Mouse (Mus musculus) adrenal gland, adult 10 weeks (tissue): Measurements from ENCODE around the gene Npr2. TPM values are rescaled to one million over a fixed set of nuclear protein-coding genes. Genes with fewer than 3 reads are reported as not detected.

Experiments used
- polyA plus RNA-seq: library from polyadenylated mRNA; stranded (reverse); fragments of 350-450 nt; fragmentation: Illumina TruSeq; extraction: RNeasy Lipid Tissue Mini Kit (QIAGEN cat#74804); gene quantifications from one replicate; pipeline ENCODE4 v1.2.3, GENCODE M21; 2014; ENCODE audit warnings: low read depth, low replicate concordance

Npr2 gene
- polyA plus RNA-seq, result 9.6 TPM

GRCm38 (mm10) chr4:43631046-43631955 lies at the start of gene Npr2:
Npr2 (plus strand) TSS chr4:43631935.

GRCm38 (mm10) chr4:43584444-43585416 lies 47.0 kb upstream of the Npr2 start, which contains the start of gene Msmp:
Msmp (minus strand) TSS chr4:43584494.

GRCm38 (mm10) chr4:43653161-43654015 lies 21.7 kb downstream of the Npr2 start, which contains the start of gene Spag8:
Spag8 (minus strand) TSS chr4:43653594.

GRCm38 (mm10) chr4:43656339-43657109 lies 24.8 kb downstream of the Npr2 start, which contains the start of gene Hint2:
Hint2 (minus strand) TSS chr4:43656466.

GRCm38 (mm10) chr4:43668782-43669427 lies 37.2 kb downstream of the Npr2 start, which contains the start of the genes Tmem8b and Fam221b:
Tmem8b (plus strand) TSS chr4:43668971.
Fam221b (minus strand) TSS chr4:43669145.

GRCm38 (mm10) chr4:43700707-43701106 lies 69.0 kb downstream of the Npr2 start, which contains the start of gene Olfr70:
Olfr70 (minus strand) TSS chr4:43700807.

Other genes starting within 250 kb of the Npr2 start
- 0.87 TPM for gene Rusc2, start 250.0 kb upstream of the Npr2 start, polyA plus RNA-seq
- not detected for gene Fam166b, start 202.8 kb upstream of the Npr2 start, polyA plus RNA-seq
- gene Tesk1, start 190.0 kb upstream of the Npr2 start, polyA plus RNA-seq, result 0.58 TPM
- 1.6 TPM for gene Cd72, start 177.3 kb upstream of the Npr2 start, polyA plus RNA-seq
- not detected for gene Sit1, start 148.2 kb upstream of the Npr2 start, polyA plus RNA-seq
- gene Ccdc107, start 139.0 kb upstream of the Npr2 start, polyA plus RNA-seq, result 10.8 TPM
- gene Arhgef39, start 132.2 kb upstream of the Npr2 start, polyA plus RNA-seq, result 1.4 TPM
- gene Car9, start 125.0 kb upstream of the Npr2 start, polyA plus RNA-seq, result not detected
- gene Tpm2, start 108.2 kb upstream of the Npr2 start, polyA plus RNA-seq, result 13.8 TPM
- 30.6 TPM for gene Creb3, start 69.6 kb upstream of the Npr2 start, polyA plus RNA-seq
- 297 TPM for gene Tln1, start 69.2 kb upstream of the Npr2 start, polyA plus RNA-seq
- gene Rgp1, start 53.2 kb upstream of the Npr2 start, polyA plus RNA-seq, result 3.9 TPM
- 2.4 TPM for gene Gba2, start 53.1 kb upstream of the Npr2 start, polyA plus RNA-seq
- gene Msmp, start 47.4 kb upstream of the Npr2 start, polyA plus RNA-seq, result not detected
- gene Spag8, start 21.7 kb downstream of the Npr2 start, polyA plus RNA-seq, result not detected
- 3.3 TPM for gene Hint2, start 24.5 kb downstream of the Npr2 start, polyA plus RNA-seq
- 2.6 TPM for gene Tmem8b, start 37.0 kb downstream of the Npr2 start, polyA plus RNA-seq
- 0.17 TPM for gene Fam221b, start 37.2 kb downstream of the Npr2 start, polyA plus RNA-seq
- gene Olfr70, start 68.9 kb downstream of the Npr2 start, polyA plus RNA-seq, result not detected
- not detected for gene Olfr71, start 78.3 kb downstream of the Npr2 start, polyA plus RNA-seq
- gene Hrct1, start 95.3 kb downstream of the Npr2 start, polyA plus RNA-seq, result not detected
- 0.87 TPM for gene Spaar, start 98.1 kb downstream of the Npr2 start, polyA plus RNA-seq
- gene Olfr159, start 139.1 kb downstream of the Npr2 start, polyA plus RNA-seq, result not detected
- not detected for gene Olfr156, start 192.0 kb downstream of the Npr2 start, polyA plus RNA-seq
- not detected for gene Olfr157, start 208.3 kb downstream of the Npr2 start, polyA plus RNA-seq
- gene Olfr155, start 219.6 kb downstream of the Npr2 start, polyA plus RNA-seq, result not detected
- 22.4 TPM for gene Reck, start 243.6 kb downstream of the Npr2 start, polyA plus RNA-seq